Mouse (Mus musculus): ENCODE measurements at regions not wholly inside any gene's neighbourhood (a gene's known extent, or its start where the extent isn't known, plus 50 kb on each side); places are given as distances from the start of the nearest gene placed in this dataset.

- no peak overlapping the region for H3K4me2 ChIP-seq (ENCODE audit: low read depth, low read length)
- no peaks in the 10 kb centered on the region for H3K27me3 ChIP-seq (ENCODE audit: control insufficient read depth, insufficient read depth, low read depth, low read length)
- WGBS: 44% methylated on average over 4 of the region's 4 CpGs
- ATAC-seq (ENCODE audit: low read depth): peak; percentile 26; the same call in 1 of the 2 replicates
- H3K9ac ChIP-seq (ENCODE audit: low read length): no peak overlapping the region
- no peaks in the 10 kb centered on the region for H3K36me3 ChIP-seq (ENCODE audit: control insufficient read depth, insufficient read depth, low read length)
- no peaks in the 10 kb centered on the region for H3K4me1 ChIP-seq (replicated peaks; ENCODE audit: control insufficient read depth, insufficient read depth, low read length)
- H3K9me3 ChIP-seq (ENCODE audit: control insufficient read depth, low read length): no peaks in the 10 kb centered on the region
- no peak overlapping the region for H3K4me3 ChIP-seq (ENCODE audit: low read length)
- no peak overlapping the region for H3K27ac ChIP-seq (ENCODE audit: low read length)
These were observed 560.1 kb upstream of the Cdh18 start for GRCm38 (mm10) chr15:21988676-21989075.

GRCm38 (mm10) chr15:21993309-21993708 lies 555.5 kb upstream of the Cdh18 start:
- Histone ChIP-seq H3K9me3 (ENCODE audit: control insufficient read depth, low read length) (no peaks in the 10 kb centered on the region), H3K36me3 (ENCODE audit: control insufficient read depth, insufficient read depth, low read length) (no peaks in the 10 kb centered on the region), H3K27ac (ENCODE audit: low read length) (no peak overlapping the region), H3K4me3 (ENCODE audit: low read length) (no peak overlapping the region), H3K4me2 (ENCODE audit: low read depth, low read length) (no peak overlapping the region), H3K4me1 (replicated peaks; ENCODE audit: control insufficient read depth, insufficient read depth, low read length) (no peaks in the 10 kb centered on the region), H3K9ac (ENCODE audit: low read length) (no peak overlapping the region), H3K27me3 (ENCODE audit: control insufficient read depth, insufficient read depth, low read depth, low read length) (no peaks in the 10 kb centered on the region)
- ATAC-seq (ENCODE audit: low read depth): no peak
- WGBS: 75% methylated on average over 2 of the region's 2 CpGs

- Histone ChIP-seq H3K9me3 (ENCODE audit: control insufficient read depth, low read length) (no peaks in the 10 kb centered on the region), H3K27ac (ENCODE audit: low read length) (no peak overlapping the region), H3K36me3 (ENCODE audit: control insufficient read depth, insufficient read depth, low read length) (no peaks in the 10 kb centered on the region), H3K4me2 (ENCODE audit: low read depth, low read length) (no peak overlapping the region), H3K27me3 (ENCODE audit: control insufficient read depth, insufficient read depth, low read depth, low read length) (no peaks in the 10 kb centered on the region), H3K4me1 (replicated peaks; ENCODE audit: control insufficient read depth, insufficient read depth, low read length) (no peaks in the 10 kb centered on the region), H3K4me3 (ENCODE audit: low read length) (no peak overlapping the region), H3K9ac (ENCODE audit: low read length) (no peak overlapping the region)
- WGBS: 54% methylated on average over 3 of the region's 3 CpGs
- ATAC-seq (ENCODE audit: low read depth): no peak
These were observed 553.5 kb upstream of the Cdh18 start for GRCm38 (mm10) chr15:21995121-21995826.

GRCm38 (mm10) chr15:22019977-22020376 lies 528.8 kb upstream of the Cdh18 start:
- Histone ChIP-seq H3K27ac (ENCODE audit: low read length) (no peak overlapping the region), H3K4me2 (ENCODE audit: low read depth, low read length) (no peak overlapping the region), H3K9me3 (ENCODE audit: control insufficient read depth, low read length) (no peaks in the 10 kb centered on the region), H3K9ac (ENCODE audit: low read length) (no peak overlapping the region), H3K4me1 (replicated peaks; ENCODE audit: control insufficient read depth, insufficient read depth, low read length) (no peaks in the 10 kb centered on the region), H3K4me3 (ENCODE audit: low read length) (no peak overlapping the region), H3K27me3 (ENCODE audit: control insufficient read depth, insufficient read depth, low read depth, low read length) (no peaks in the 10 kb centered on the region), H3K36me3 (ENCODE audit: control insufficient read depth, insufficient read depth, low read length) (no peaks in the 10 kb centered on the region)
- ATAC-seq (ENCODE audit: low read depth): no peak
- 82% methylated on average over 2 of the region's 2 CpGs for WGBS

GRCm38 (mm10) chr15:22030215-22030614 lies 518.6 kb upstream of the Cdh18 start:
- no peaks in the 10 kb centered on the region for H3K9me3 ChIP-seq (ENCODE audit: control insufficient read depth, low read length)
- H3K9ac ChIP-seq (ENCODE audit: low read length): no peak overlapping the region
- H3K27me3 ChIP-seq (ENCODE audit: control insufficient read depth, insufficient read depth, low read depth, low read length): no peaks in the 10 kb centered on the region
- ATAC-seq (ENCODE audit: low read depth): no peak
- H3K4me3 ChIP-seq (ENCODE audit: low read length): no peak overlapping the region
- no peaks in the 10 kb centered on the region for H3K36me3 ChIP-seq (ENCODE audit: control insufficient read depth, insufficient read depth, low read length)
- no peak overlapping the region for H3K27ac ChIP-seq (ENCODE audit: low read length)
- no peak overlapping the region for H3K4me2 ChIP-seq (ENCODE audit: low read depth, low read length)
- H3K4me1 ChIP-seq (replicated peaks; ENCODE audit: control insufficient read depth, insufficient read depth, low read length): no peaks in the 10 kb centered on the region
- WGBS: 65% methylated on average over 3 of the region's 3 CpGs

- H3K36me3 ChIP-seq (ENCODE audit: control insufficient read depth, insufficient read depth, low read length): no peaks in the 10 kb centered on the region
- no peak overlapping the region for H3K27ac ChIP-seq (ENCODE audit: low read length)
- H3K9ac ChIP-seq (ENCODE audit: low read length): no peak overlapping the region
- no peak overlapping the region for H3K4me2 ChIP-seq (ENCODE audit: low read depth, low read length)
- ATAC-seq (ENCODE audit: low read depth): no peak
- H3K27me3 ChIP-seq (ENCODE audit: control insufficient read depth, insufficient read depth, low read depth, low read length): no peaks in the 10 kb centered on the region
- no peaks in the 10 kb centered on the region for H3K4me1 ChIP-seq (replicated peaks; ENCODE audit: control insufficient read depth, insufficient read depth, low read length)
- no peaks in the 10 kb centered on the region for H3K9me3 ChIP-seq (ENCODE audit: control insufficient read depth, low read length)
- H3K4me3 ChIP-seq (ENCODE audit: low read length): no peak overlapping the region
These were observed 502.4 kb upstream of the Cdh18 start for GRCm38 (mm10) chr15:22046423-22046822.

- no peak overlapping the region for H3K9ac ChIP-seq (ENCODE audit: low read length)
- WGBS: 68% methylated on average over 4 of the region's 4 CpGs
- H3K4me2 ChIP-seq (ENCODE audit: low read depth, low read length): no peak overlapping the region
- H3K9me3 ChIP-seq (ENCODE audit: control insufficient read depth, low read length): no peaks in the 10 kb centered on the region
- ATAC-seq (ENCODE audit: low read depth): no peak
- H3K4me1 ChIP-seq (replicated peaks; ENCODE audit: control insufficient read depth, insufficient read depth, low read length): no peaks in the 10 kb centered on the region
- H3K27ac ChIP-seq (ENCODE audit: low read length): no peak overlapping the region
- H3K4me3 ChIP-seq (ENCODE audit: low read length): no peak overlapping the region
- no peaks in the 10 kb centered on the region for H3K27me3 ChIP-seq (ENCODE audit: control insufficient read depth, insufficient read depth, low read depth, low read length)
- no peaks in the 10 kb centered on the region for H3K36me3 ChIP-seq (ENCODE audit: control insufficient read depth, insufficient read depth, low read length)
These were observed 501.8 kb upstream of the Cdh18 start for GRCm38 (mm10) chr15:22046877-22047478.

GRCm38 (mm10) chr15:22086856-22087255 lies 462.0 kb upstream of the Cdh18 start:
- no peaks in the 10 kb centered on the region for H3K36me3 ChIP-seq (ENCODE audit: control insufficient read depth, insufficient read depth, low read length)
- no peak overlapping the region for H3K27ac ChIP-seq (ENCODE audit: low read length)
- ATAC-seq (ENCODE audit: low read depth): no peak
- no peaks in the 10 kb centered on the region for H3K27me3 ChIP-seq (ENCODE audit: control insufficient read depth, insufficient read depth, low read depth, low read length)
- no peak overlapping the region for H3K4me3 ChIP-seq (ENCODE audit: low read length)
- WGBS: 58% methylated on average over 3 of the region's 3 CpGs
- H3K4me1 ChIP-seq (replicated peaks; ENCODE audit: control insufficient read depth, insufficient read depth, low read length): no peaks in the 10 kb centered on the region
- H3K9me3 ChIP-seq (ENCODE audit: control insufficient read depth, low read length): no peaks in the 10 kb centered on the region
- H3K9ac ChIP-seq (ENCODE audit: low read length): no peak overlapping the region
- H3K4me2 ChIP-seq (ENCODE audit: low read depth, low read length): no peak overlapping the region

- 65% methylated on average over 1 of the region's 1 CpGs for WGBS
- Histone ChIP-seq H3K9ac (ENCODE audit: low read length) (no peak overlapping the region), H3K4me2 (ENCODE audit: low read depth, low read length) (no peak overlapping the region), H3K27ac (ENCODE audit: low read length) (no peak overlapping the region), H3K27me3 (ENCODE audit: control insufficient read depth, insufficient read depth, low read depth, low read length) (no peaks in the 10 kb centered on the region), H3K4me3 (ENCODE audit: low read length) (no peak overlapping the region), H3K36me3 (ENCODE audit: control insufficient read depth, insufficient read depth, low read length) (no peaks in the 10 kb centered on the region), H3K9me3 (ENCODE audit: control insufficient read depth, low read length) (no peaks in the 10 kb centered on the region), H3K4me1 (replicated peaks; ENCODE audit: control insufficient read depth, insufficient read depth, low read length) (no peaks in the 10 kb centered on the region)
- peak; percentile 76 for ATAC-seq (ENCODE audit: low read depth)
These were observed 427.1 kb upstream of the Cdh18 start for GRCm38 (mm10) chr15:22121746-22122145.
